Mouse (Mus musculus) embryonic facial prominence, embryonic 15.5 days (tissue): ENCODE results near the gene Gkap1. TPM values are rescaled to one million over a fixed set of nuclear protein-coding genes. Genes with fewer than 3 reads are reported as not detected.

Source experiments
- ATAC-seq: fragments of 200-750 bp; cut with Nextera tagmentation; 2 replicates; pipeline ENCODE4 v1.8.0; 2017; ENCODE audit warnings: low read depth, moderate TSS enrichment; ENCODE audit not compliant: insufficient number of reproducible peaks, low FRiP score, low TSS enrichment
- H3K27ac ChIP-seq: fragments of 300-500 bp; sonication (generic); replicated peaks from 2 replicates; pipeline ENCODE4 v1.5.1; 2015; ENCODE audit warnings: mild to moderate bottlenecking, inconsistent platforms
- H3K27me3 ChIP-seq: fragments of 300-500 bp; sonication (generic); 2 replicates; pipeline ENCODE4 v1.6.1; 2015; ENCODE audit warnings: inconsistent platforms
- H3K36me3 ChIP-seq: fragments of 300-500 bp; sonication (generic); 2 replicates; pipeline ENCODE4 v1.6.1; 2015; ENCODE audit warnings: mild to moderate bottlenecking, inconsistent platforms
- H3K4me1 ChIP-seq: fragments of 300-500 bp; sonication (generic); 2 replicates; pipeline ENCODE4 v1.6.1; 2015; ENCODE audit warnings: inconsistent platforms
- H3K4me2 ChIP-seq: fragments of 300-500 bp; sonication (generic); replicated peaks from 2 replicates; pipeline ENCODE4 v1.6.1; 2015; ENCODE audit warnings: mild to moderate bottlenecking, inconsistent platforms
- H3K4me3 ChIP-seq: fragments of 300-500 bp; sonication (generic); replicated peaks from 2 replicates; pipeline ENCODE4 v1.5.1; 2015; ENCODE audit warnings: mild to moderate bottlenecking, inconsistent platforms
- H3K9ac ChIP-seq: fragments of 300-500 bp; sonication (generic); 2 replicates; pipeline ENCODE4 v1.6.1; 2015; ENCODE audit warnings: inconsistent platforms
- H3K9me3 ChIP-seq: fragments of 300-500 bp; sonication (generic); replicated peaks from 2 replicates; pipeline ENCODE4 v1.6.1; 2016; ENCODE audit warnings: inconsistent platforms
- WGBS: fragments of 180-500 bp; shearing (Covaris S2); methylation state at CpG from one replicate; pipeline ENCODE4 v1.1.7; 2015; 5-methylcytosine and 5-hydroxymethylcytosine counted together
- polyA plus RNA-seq: library from polyadenylated mRNA; unstranded; fragments of >200 nt; fragmentation: Nextera tagmentation; extraction: Ambion mirVana; gene quantifications from 2 replicates; pipeline ENCODE4 v1.2.1, GENCODE M21; 2015

Gkap1 gene
- polyA plus RNA-seq, 1 experiment from 2014 or later: 23.1 TPM

GRCm38 (mm10) chr13:58263546-58263945 lies 12.0 kb downstream of the Gkap1 start:
- H3K4me3 ChIP-seq: no peak overlapping the region
- no peaks in the 10 kb centered on the region for H3K9me3 ChIP-seq
- H3K4me2 ChIP-seq: no peak overlapping the region
- no peaks in the 10 kb centered on the region for H3K27me3 ChIP-seq
- H3K27ac ChIP-seq: no peak overlapping the region
- no peak for ATAC-seq
- WGBS: 82% methylated on average over 8 of the region's 8 CpGs
- peaks cover 14% of the 10 kb centered on the region; the same call in 1 of the 2 replicates for H3K36me3 ChIP-seq
- H3K9ac ChIP-seq: no peak overlapping the region
- no peaks in the 10 kb centered on the region for H3K4me1 ChIP-seq

DNA sequence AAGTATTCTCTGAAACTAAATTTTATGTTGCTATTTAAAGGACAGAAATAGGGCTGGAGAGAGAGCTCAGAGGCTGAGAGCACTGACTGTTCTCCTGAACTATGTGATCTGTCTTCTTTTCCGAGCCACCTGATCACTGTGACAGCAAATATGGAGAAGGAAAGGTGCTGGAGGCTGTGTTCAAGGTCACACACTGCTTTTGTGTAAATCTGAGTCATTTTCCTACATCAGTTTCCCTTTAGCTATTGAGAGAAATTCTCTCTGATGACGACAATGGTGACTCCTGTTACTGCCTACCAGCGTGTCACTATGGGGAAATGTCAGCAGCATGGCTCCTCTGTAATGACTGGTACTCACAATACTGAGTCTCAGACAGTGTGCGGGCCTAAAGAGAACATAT lies 13.8 kb downstream of the Gkap1 start:
- Histone ChIP-seq H3K4me3 (no peak overlapping the region), H3K9ac (no peak overlapping the region), H3K9me3 (no peaks in the 10 kb centered on the region), H3K4me2 (no peak overlapping the region), H3K27ac (no peak overlapping the region), H3K27me3 (no peaks in the 10 kb centered on the region), H3K36me3 (peaks cover 14% of the 10 kb centered on the region; the same call in 1 of the 2 replicates), H3K4me1 (no peaks in the 10 kb centered on the region)
- no peak for ATAC-seq
- 80% methylated on average over 4 of the region's 4 CpGs for WGBS

- Histone ChIP-seq H3K36me3 (peaks cover 22% of the 10 kb centered on the region), H3K4me3 (no peak overlapping the region), H3K27me3 (no peaks in the 10 kb centered on the region), H3K9ac (no peak overlapping the region), H3K9me3 (no peaks in the 10 kb centered on the region), H3K27ac (no peak overlapping the region), H3K4me2 (no peak overlapping the region), H3K4me1 (no peaks in the 10 kb centered on the region)
- 84% methylated on average over 1 of the region's 1 CpGs for WGBS
- no peak for ATAC-seq
Measured at GRCm38 (mm10) chr13:58253268-58253667, 22.2 kb downstream of the Gkap1 start.

GRCm38 (mm10) chr13:58248957-58249356 lies 26.5 kb downstream of the Gkap1 start:
- H3K4me1 ChIP-seq: no peaks in the 10 kb centered on the region
- H3K9ac ChIP-seq: no peak overlapping the region
- WGBS: 89% methylated on average over 5 of the region's 5 CpGs
- H3K27me3 ChIP-seq: no peaks in the 10 kb centered on the region
- ATAC-seq: no peak
- H3K4me3 ChIP-seq: no peak overlapping the region
- H3K27ac ChIP-seq: no peak overlapping the region
- H3K9me3 ChIP-seq: no peaks in the 10 kb centered on the region
- peaks cover 10% of the 10 kb centered on the region for H3K36me3 ChIP-seq
- no peak overlapping the region for H3K4me2 ChIP-seq

DNA sequence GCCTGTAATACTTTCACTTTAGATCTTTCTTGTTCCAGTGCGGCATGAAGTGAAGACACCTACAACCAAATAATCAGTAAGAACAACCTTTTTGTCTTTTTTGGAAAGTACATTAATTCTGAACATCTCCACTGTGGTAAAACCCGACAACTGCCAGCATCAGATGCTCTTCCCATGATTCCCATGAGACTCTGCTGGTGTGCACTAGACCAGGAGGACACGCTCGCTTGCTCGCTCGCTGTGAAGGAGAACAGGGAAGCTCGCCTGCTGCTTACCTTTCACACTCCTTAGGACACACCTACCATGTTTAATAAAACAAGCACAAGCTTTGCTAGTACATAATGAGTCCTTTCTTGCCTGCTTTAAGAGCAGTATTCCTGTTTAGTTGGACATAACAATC lies 39.0 kb downstream of the Gkap1 start:
- peaks cover 7% of the 10 kb centered on the region; the same call in 1 of the 2 replicates for H3K36me3 ChIP-seq
- H3K27me3 ChIP-seq: no peaks in the 10 kb centered on the region
- ATAC-seq: no peak
- 86% methylated on average over 7 of the region's 7 CpGs for WGBS
- no peaks in the 10 kb centered on the region for H3K9me3 ChIP-seq
- no peak overlapping the region for H3K4me3 ChIP-seq
- no peak overlapping the region for H3K9ac ChIP-seq
- H3K27ac ChIP-seq: no peak overlapping the region
- no peak overlapping the region for H3K4me2 ChIP-seq
- H3K4me1 ChIP-seq: no peaks in the 10 kb centered on the region

- Histone ChIP-seq H3K9me3 (no peaks in the 10 kb centered on the region), H3K27me3 (no peaks in the 10 kb centered on the region), H3K4me3 (no peak overlapping the region), H3K36me3 (peaks cover 5% of the 10 kb centered on the region; the same call in 1 of the 2 replicates), H3K9ac (no peak overlapping the region), H3K4me2 (no peak overlapping the region), H3K4me1 (no peaks in the 10 kb centered on the region), H3K27ac (no peak overlapping the region)
- ATAC-seq: no peak
- WGBS: 38% methylated on average over 5 of the region's 5 CpGs
Measured at GRCm38 (mm10) chr13:58232611-58233010, 42.9 kb downstream of the Gkap1 start.

DNA sequence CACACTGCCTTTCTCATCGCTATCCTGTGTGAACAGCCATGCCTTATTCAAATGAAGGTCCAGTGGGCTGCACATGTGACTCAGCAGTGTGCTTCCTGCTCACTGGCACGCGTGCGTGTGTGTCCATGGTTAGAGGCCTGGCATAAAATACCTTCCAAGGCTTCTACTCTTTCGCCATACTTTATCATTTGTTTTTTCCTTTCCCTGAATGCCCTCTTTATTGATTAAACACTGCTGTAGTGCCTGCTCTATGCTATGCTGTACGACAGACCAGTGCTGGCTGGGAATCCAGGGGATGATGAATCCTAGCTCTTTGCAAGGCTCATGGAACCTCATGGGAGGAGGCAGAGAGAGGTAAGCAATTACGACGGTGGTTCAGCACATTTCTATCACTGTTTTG lies 43.4 kb downstream of the Gkap1 start:
- Histone ChIP-seq H3K27ac (no peak overlapping the region), H3K9me3 (no peaks in the 10 kb centered on the region), H3K4me2 (no peak overlapping the region), H3K4me1 (no peaks in the 10 kb centered on the region), H3K4me3 (no peak overlapping the region), H3K27me3 (no peaks in the 10 kb centered on the region), H3K36me3 (peaks cover 5% of the 10 kb centered on the region; the same call in 1 of the 2 replicates), H3K9ac (no peak overlapping the region)
- 90% methylated on average over 8 of the region's 8 CpGs for WGBS
- ATAC-seq: no peak

DNA sequence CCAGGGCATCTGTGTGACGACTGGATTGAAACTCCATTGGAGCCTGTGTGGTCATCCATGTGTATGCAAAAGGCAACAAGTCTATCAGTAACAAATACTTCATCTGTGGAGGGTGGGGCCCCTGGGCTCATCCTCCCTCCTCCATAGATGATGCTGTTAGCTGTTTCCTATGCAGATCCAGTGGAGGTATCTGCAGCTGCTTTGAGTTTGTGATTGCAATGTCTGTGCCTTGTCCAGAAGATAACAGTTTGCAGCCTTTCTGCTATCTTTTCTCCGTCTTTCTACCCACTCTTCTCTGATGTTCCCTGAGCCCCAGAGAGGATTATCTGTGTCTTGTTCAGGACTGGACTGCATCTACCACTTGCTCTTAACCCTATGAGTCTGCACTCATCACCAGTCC lies 46.9 kb downstream of the Gkap1 start:
- H3K4me3 ChIP-seq: no peak overlapping the region
- no peaks in the 10 kb centered on the region for H3K4me1 ChIP-seq
- ATAC-seq: no peak
- H3K27ac ChIP-seq: no peak overlapping the region
- no peaks in the 10 kb centered on the region for H3K36me3 ChIP-seq
- no peaks in the 10 kb centered on the region for H3K9me3 ChIP-seq
- 68% methylated on average over 2 of the region's 2 CpGs for WGBS
- H3K27me3 ChIP-seq: no peaks in the 10 kb centered on the region
- no peak overlapping the region for H3K9ac ChIP-seq
- no peak overlapping the region for H3K4me2 ChIP-seq

DNA sequence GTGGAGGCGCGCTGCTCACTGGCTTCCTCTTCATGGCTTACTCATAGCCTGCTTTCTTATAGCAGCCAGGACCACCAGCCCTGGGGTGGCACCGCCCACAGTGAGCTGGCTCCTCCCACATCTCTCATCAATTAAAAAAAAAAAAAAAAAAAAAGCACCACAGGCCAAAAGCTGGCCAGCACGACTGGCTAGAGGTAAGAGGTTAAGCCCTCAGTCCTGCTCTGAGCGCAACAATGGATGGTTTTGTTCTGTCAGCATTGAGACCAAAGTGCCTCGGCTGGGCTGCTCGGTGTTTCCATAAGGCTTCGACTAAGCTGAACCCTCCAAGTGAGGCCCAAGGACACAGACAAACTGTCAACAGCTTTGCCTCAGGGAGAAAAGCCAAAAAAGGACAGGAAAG lies 49.8 kb downstream of the Gkap1 start:
- Histone ChIP-seq H3K4me3 (no peak overlapping the region), H3K27me3 (no peaks in the 10 kb centered on the region), H3K9ac (no peak overlapping the region), H3K4me1 (no peaks in the 10 kb centered on the region), H3K36me3 (no peaks in the 10 kb centered on the region), H3K4me2 (no peak overlapping the region), H3K27ac (no peak overlapping the region), H3K9me3 (no peaks in the 10 kb centered on the region)
- 49% methylated on average over 8 of the region's 8 CpGs for WGBS
- no peak for ATAC-seq

DNA sequence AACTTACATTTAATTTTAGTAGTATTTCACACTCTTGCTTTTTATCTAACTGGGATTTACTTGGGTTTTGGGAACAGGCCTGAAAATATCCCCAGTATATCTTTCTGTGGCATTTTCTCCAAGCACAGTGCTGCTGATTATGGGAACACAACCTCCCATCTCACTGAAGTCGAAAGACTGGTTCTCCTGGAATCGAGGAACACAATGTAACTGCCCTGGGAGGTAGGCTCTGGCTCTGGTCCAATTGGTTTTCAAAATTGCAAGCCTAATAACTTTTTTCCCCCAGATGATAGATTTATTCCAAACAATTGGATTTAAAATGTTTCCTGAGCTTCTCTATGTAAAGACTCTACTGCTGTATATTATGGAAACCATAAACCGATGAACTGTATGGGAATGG lies 55.3 kb downstream of the Gkap1 start:
- no peaks in the 10 kb centered on the region for H3K27me3 ChIP-seq
- no peak overlapping the region for H3K9ac ChIP-seq
- peaks cover 11% of the 10 kb centered on the region for H3K4me1 ChIP-seq
- no peak overlapping the region for H3K4me2 ChIP-seq
- no peak overlapping the region for H3K4me3 ChIP-seq
- 61% methylated on average over 3 of the region's 3 CpGs for WGBS
- no peak overlapping the region; the same call in 1 of the 2 replicates for H3K27ac ChIP-seq
- H3K36me3 ChIP-seq: no peaks in the 10 kb centered on the region
- no peak for ATAC-seq
- H3K9me3 ChIP-seq: no peaks in the 10 kb centered on the region

- H3K4me3 ChIP-seq: no peak overlapping the region
Measured at GRCm38 (mm10) chr13:58217536-58217935, 58.0 kb downstream of the Gkap1 start.

GRCm38 (mm10) chr13:58216395-58216794 lies 59.1 kb downstream of the Gkap1 start:
- peaks cover 34% of the 10 kb centered on the region for H3K4me1 ChIP-seq
- H3K4me3 ChIP-seq: peak overlapping the region; percentile 99
- no peak for ATAC-seq
- no peaks in the 10 kb centered on the region for H3K27me3 ChIP-seq
- 76% methylated on average over 9 of the region's 9 CpGs for WGBS
- H3K9ac ChIP-seq: peak overlapping the region; percentile 98
- H3K27ac ChIP-seq: peak overlapping the region; percentile 93
- no peaks in the 10 kb centered on the region for H3K36me3 ChIP-seq
- no peaks in the 10 kb centered on the region for H3K9me3 ChIP-seq
- peak overlapping the region; percentile 85 for H3K4me2 ChIP-seq

More at GRCm38 (mm10) chr13:58217536-58217935, 58.0 kb downstream of the Gkap1 start:
- 83% methylated on average over 2 of the region's 2 CpGs for WGBS
- Histone ChIP-seq H3K27me3 (no peaks in the 10 kb centered on the region), H3K4me1 (peaks cover 28% of the 10 kb centered on the region), H3K4me2 (no peak overlapping the region), H3K36me3 (no peaks in the 10 kb centered on the region), H3K27ac (no peak overlapping the region), H3K9me3 (no peaks in the 10 kb centered on the region), H3K9ac (no peak overlapping the region)
- no peak for ATAC-seq
